10 mouse cellular contexts compared by ENCODE assay signal in the genomic region with DNA sequence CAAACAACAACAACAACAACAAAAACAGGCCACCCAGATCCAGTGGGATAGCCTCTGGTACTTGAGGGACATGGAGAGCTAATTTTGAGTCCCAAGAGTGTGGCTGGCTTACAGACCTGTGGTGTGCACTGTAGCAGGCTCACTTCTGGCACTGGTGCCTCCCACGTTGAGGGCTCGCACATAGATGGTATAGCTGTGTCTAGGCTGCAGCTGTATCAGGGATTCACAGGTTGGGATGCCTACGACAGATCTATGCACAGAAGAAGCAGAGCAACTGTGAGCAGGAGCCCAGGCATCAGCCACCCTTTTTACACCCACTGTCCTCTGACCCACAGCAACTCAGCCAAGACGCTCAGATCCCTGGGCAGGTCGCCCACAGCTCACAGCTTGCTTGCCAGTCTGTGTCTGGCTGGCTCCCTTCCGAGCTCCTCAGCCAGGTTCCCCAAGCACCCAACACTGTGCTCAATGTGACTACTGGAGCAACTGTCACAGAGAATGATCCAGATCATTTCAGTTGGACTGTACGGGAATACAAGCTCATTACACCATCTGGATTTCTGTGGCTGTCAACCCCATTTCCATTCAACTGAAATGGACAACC. TPM values are rescaled to one million over a fixed set of nuclear protein-coding genes. Genes with fewer than 3 reads are reported as not detected.
DNase-seq lines count a peak whose midpoint lies in the region; ATAC-seq lines count a peak whose summit lies in the region.
"Had no signal": no experiment of that assay in that cellular context is flagged by ENCODE, and none has a peak within 500 bp of the region (broad histone marks: within the 10 kb centered on the region; RNA-seq: fewer than 3 reads in every experiment).

No protein-coding gene starts in this region.

- H3K9ac ChIP-seq in forebrain, embryonic 15.5 days (replicated peaks): no peak overlapping the region
- H3K9ac ChIP-seq in forebrain, embryonic 12.5 days: no peak overlapping the region

- WGBS in forebrain, embryonic 15.5 days: 67% methylated on average over 7 of the region's 7 CpGs
- WGBS in forebrain, embryonic 12.5 days: 89% methylated on average over 7 of the region's 7 CpGs
- 85% methylated on average over 7 of the region's 7 CpGs for WGBS in embryonic facial prominence, embryonic 10.5 days

- no peaks in the 10 kb centered on the region for H3K9me3 ChIP-seq in forebrain, embryonic 15.5 days
- no peaks in the 10 kb centered on the region for H3K9me3 ChIP-seq in forebrain, embryonic 12.5 days
- H3K9me3 ChIP-seq in embryonic facial prominence, embryonic 10.5 days: no peaks in the 10 kb centered on the region

- peaks cover 18% of the 10 kb centered on the region for H3K4me1 ChIP-seq in forebrain, embryonic 15.5 days
- peaks cover 26% of the 10 kb centered on the region for H3K4me1 ChIP-seq in forebrain, embryonic 12.5 days
- no peaks in the 10 kb centered on the region for H3K4me1 ChIP-seq in embryonic facial prominence, embryonic 10.5 days

- peak; percentile 97 for DNase-seq in adipocyte (ENCODE audit: low spot score)
- DNase-seq in frontal cortex, postnatal 10 days (ENCODE audit: low spot score in 2 of 2): peak; percentile 61 to 67
- DNase-seq in kidney, postnatal 36 days: peak; percentile 58 to 83
- DNase-seq in ovary, postnatal 14 days (ENCODE audit: low spot score): peak; percentile 33
- DNase-seq in embryonic facial prominence, embryonic 10.5 days (ENCODE audit: low spot score): no peak
- DNase-seq in urinary bladder, postnatal 4 days (ENCODE audit: low spot score in 2 of 2): no peak

- no peaks in the 10 kb centered on the region for H3K36me3 ChIP-seq in forebrain, embryonic 15.5 days
- H3K36me3 ChIP-seq in forebrain, embryonic 12.5 days (replicated peaks): no peaks in the 10 kb centered on the region
- H3K36me3 ChIP-seq in embryonic facial prominence, embryonic 10.5 days (replicated peaks): no peaks in the 10 kb centered on the region

- H3K4me3 ChIP-seq in forebrain, embryonic 15.5 days: no peak overlapping the region
- no peak overlapping the region for H3K4me3 ChIP-seq in forebrain, embryonic 12.5 days (replicated peaks)
- H3K4me3 ChIP-seq in embryonic facial prominence, embryonic 10.5 days: no peak overlapping the region

- no peaks in the 10 kb centered on the region for H3K27me3 ChIP-seq in forebrain, embryonic 15.5 days
- no peaks in the 10 kb centered on the region for H3K27me3 ChIP-seq in forebrain, embryonic 12.5 days
- no peaks in the 10 kb centered on the region for H3K27me3 ChIP-seq in embryonic facial prominence, embryonic 10.5 days (replicated peaks; ENCODE audit: low read depth, poor library complexity, severe bottlenecking)

- H3K4me2 ChIP-seq in forebrain, embryonic 15.5 days (replicated peaks): no peak overlapping the region
- no peak overlapping the region for H3K4me2 ChIP-seq in forebrain, embryonic 12.5 days

- no peak overlapping the region for H3K27ac ChIP-seq in forebrain, embryonic 15.5 days (replicated peaks)
- no peak overlapping the region for H3K27ac ChIP-seq in forebrain, embryonic 12.5 days
- no peak overlapping the region for H3K27ac ChIP-seq in embryonic facial prominence, embryonic 10.5 days (replicated peaks)

- peak; percentile 57; the same call in 1 of the 2 replicates for ATAC-seq in forebrain, embryonic 15.5 days (replicated peaks)
- no peak for ATAC-seq in forebrain, embryonic 12.5 days (ENCODE audit: low FRiP score)

RNA-seq across cellular contexts. Expression of a gene that starts 24.7 kb away (rescaled TPM):
- 0.31 and 0.34 TPM in 2 replicates for polyA plus RNA-seq in forebrain, embryonic 15.5 days (2015; fragmentation: Nextera tagmentation; extraction: Ambion mirVana)
- polyA plus RNA-seq in forebrain, embryonic 12.5 days (2016; fragmentation: Nextera tagmentation; extraction: Ambion mirVana): 0.27 and 0.31 TPM in 2 replicates
- 0.04 TPM in 1 of 2 replicates, not detected in the other for polyA plus RNA-seq in embryonic facial prominence, embryonic 10.5 days (2016; fragmentation: Nextera tagmentation; extraction: Ambion mirVana)

RNA-seq across cellular contexts. Expression of a gene that starts 29.0 kb away (rescaled TPM):
- polyA plus RNA-seq in forebrain, embryonic 15.5 days (2015; fragmentation: Nextera tagmentation; extraction: Ambion mirVana): 5.7 and 7.6 TPM in 2 replicates
- 5.9 and 6.0 TPM in 2 replicates for polyA plus RNA-seq in forebrain, embryonic 12.5 days (2016; fragmentation: Nextera tagmentation; extraction: Ambion mirVana)
- polyA plus RNA-seq in embryonic facial prominence, embryonic 10.5 days (2016; fragmentation: Nextera tagmentation; extraction: Ambion mirVana): 2.4 and 3.4 TPM in 2 replicates

RNA-seq across cellular contexts. Expression of a gene that starts 43.9 kb away (rescaled TPM):
- polyA plus RNA-seq in forebrain, embryonic 15.5 days (2015; fragmentation: Nextera tagmentation; extraction: Ambion mirVana): not detected in 2 replicates
- not detected in 2 replicates for polyA plus RNA-seq in forebrain, embryonic 12.5 days (2016; fragmentation: Nextera tagmentation; extraction: Ambion mirVana)
- polyA plus RNA-seq in embryonic facial prominence, embryonic 10.5 days (2016; fragmentation: Nextera tagmentation; extraction: Ambion mirVana): 0.33 and 0.57 TPM in 2 replicates
- polyA plus RNA-seq: heart, embryonic 14.5 days; lung, embryonic 16.5 days had no signal

RNA-seq across cellular contexts. Expression of a gene that starts 48.3 kb away (rescaled TPM):
- polyA plus RNA-seq in forebrain, embryonic 15.5 days (2015; fragmentation: Nextera tagmentation; extraction: Ambion mirVana): 119 and 120 TPM in 2 replicates
- polyA plus RNA-seq in forebrain, embryonic 12.5 days (2016; fragmentation: Nextera tagmentation; extraction: Ambion mirVana): 52.0 and 60.1 TPM in 2 replicates
- 8.6 and 10.8 TPM in 2 replicates for polyA plus RNA-seq in embryonic facial prominence, embryonic 10.5 days (2016; fragmentation: Nextera tagmentation; extraction: Ambion mirVana)

Comparison
In these comparisons a context has a peak if more than half of its experiments do, and no peak if none do; other contexts are left out.
1. DNase-seq: peak in adipocyte (single experiment), frontal cortex, postnatal 10 days (2 of 2), kidney, postnatal 36 days (2 of 2) and ovary, postnatal 14 days (single experiment); none in embryonic facial prominence, embryonic 10.5 days (single experiment) and urinary bladder, postnatal 4 days (0 of 2).